Mouse (Mus musculus) kidney, postnatal 0 days (tissue): Measurements from ENCODE around the gene Zfp931. TPM values are rescaled to one million over a fixed set of nuclear protein-coding genes. Genes with fewer than 3 reads are reported as not detected.

ENCODE experiments used
- ATAC-seq: fragments of 200-750 bp; cut with Nextera tagmentation; replicated peaks from 2 replicates; pipeline ENCODE4 v1.8.0; 2017; ENCODE audit warnings: low read depth, moderate number of reproducible peaks, moderate TSS enrichment, moderate library complexity; ENCODE audit not compliant: low FRiP score
- DNase-seq: peaks from one replicate; pipeline ENCODE4 v3.0.0-alpha.2; 2016; ENCODE audit warnings: low spot score
- H3K27ac ChIP-seq: fragments of 300-500 bp; sonication (generic); 2 replicates; pipeline ENCODE4 v1.5.1; 2014; ENCODE audit warnings: mild to moderate bottlenecking
- H3K27me3 ChIP-seq: fragments of 300-500 bp; sonication (generic); 2 replicates; pipeline ENCODE4 v1.6.1; 2014; ENCODE audit warnings: low read length, mixed read lengths; ENCODE audit not compliant: insufficient read depth
- H3K36me3 ChIP-seq: fragments of 300-500 bp; sonication (generic); 2 replicates; pipeline ENCODE4 v1.6.1; 2014; ENCODE audit warnings: low read length, mixed read lengths; ENCODE audit not compliant: insufficient read depth
- H3K4me1 ChIP-seq: fragments of 300-500 bp; sonication (generic); replicated peaks from 2 replicates; pipeline ENCODE4 v1.6.1; 2014; ENCODE audit warnings: antibody characterized with exemption, low read length, mixed read lengths; ENCODE audit not compliant: insufficient read depth
- H3K4me2 ChIP-seq: fragments of 300-500 bp; sonication (generic); 2 replicates; pipeline ENCODE4 v1.6.1; 2014; ENCODE audit warnings: mild to moderate bottlenecking, low read length, moderate library complexity, mixed read lengths
- H3K4me3 ChIP-seq: fragments of 300-500 bp; sonication (generic); replicated peaks from 2 replicates; pipeline ENCODE4 v1.5.1; 2014; ENCODE audit warnings: low read depth, low read length
- H3K9ac ChIP-seq: fragments of 300-500 bp; sonication (generic); 2 replicates; pipeline ENCODE4 v1.6.1; 2014; ENCODE audit warnings: low read depth, low read length
- H3K9me3 ChIP-seq: fragments of 300-500 bp; sonication (generic); replicated peaks from 2 replicates; pipeline ENCODE4 v1.6.1; 2016; ENCODE audit warnings: low read length, inconsistent platforms, mixed read lengths
- CTCF ChIP-seq: IDR thresholded peaks from 2 replicates; pipeline ENCODE4 v1.5.1; 2016; ENCODE audit warnings: antibody characterized with exemption, low read depth, mild to moderate bottlenecking, moderate library complexity
- WGBS: fragments of 180-500 bp; shearing (Covaris S2); extraction: QIAGEN DNeasy Blood & Tissue Kit; methylation state at CpG from one replicate; pipeline ENCODE4 v1.1.7; 2014; 5-methylcytosine and 5-hydroxymethylcytosine counted together
- polyA plus RNA-seq: library from polyadenylated mRNA; unstranded; fragments of >200 nt; fragmentation: Nextera tagmentation; extraction: Ambion mirVana; gene quantifications from 2 replicates; pipeline ENCODE4 v1.2.1, GENCODE M21; 2015

Gene Zfp931
- polyA plus RNA-seq, 1 experiment from 2014 or later = 16.9 TPM

- Histone ChIP-seq H3K4me2 (no peak overlapping the region), H3K36me3 (no peaks in the 10 kb centered on the region), H3K9me3 (no peaks in the 10 kb centered on the region), H3K27me3 (no peaks in the 10 kb centered on the region), H3K27ac (no peak overlapping the region), H3K4me3 (no peak overlapping the region), H3K9ac (no peak overlapping the region), H3K4me1 (peaks cover 8% of the 10 kb centered on the region; the same call in 1 of the 2 replicates)
- no peak for TF ChIP-seq CTCF
- WGBS = 85% methylated on average over 8 of the region's 8 CpGs
- ATAC-seq (no peak), DNase-seq (no peak)
These were observed 42.5 kb upstream of the Zfp931 start for GRCm38 (mm10) chr2:178120651-178121374.

GRCm38 (mm10) chr2:178120356-178120645, 42.0 kb upstream of the Zfp931 start:
- H3K27me3 ChIP-seq = no peaks in the 10 kb centered on the region
- no peaks in the 10 kb centered on the region for H3K36me3 ChIP-seq
- peaks cover 8% of the 10 kb centered on the region; the same call in 1 of the 2 replicates for H3K4me1 ChIP-seq
- DNase-seq = no peak
- ATAC-seq = no peak
- no peak overlapping the region for H3K27ac ChIP-seq
- H3K4me2 ChIP-seq = no peak overlapping the region
- no peak for TF ChIP-seq CTCF
- no peaks in the 10 kb centered on the region for H3K9me3 ChIP-seq
- no peak overlapping the region for H3K4me3 ChIP-seq
- H3K9ac ChIP-seq = no peak overlapping the region

- peak; percentile 42; the same call in 1 of the 2 replicates for TF ChIP-seq CTCF
- Histone ChIP-seq H3K9ac (no peak overlapping the region), H3K9me3 (no peaks in the 10 kb centered on the region), H3K27me3 (no peaks in the 10 kb centered on the region), H3K4me2 (peak overlapping the region; percentile 89), H3K36me3 (no peaks in the 10 kb centered on the region), H3K4me1 (peaks cover 8% of the 10 kb centered on the region; the same call in 1 of the 2 replicates), H3K4me3 (no peak overlapping the region), H3K27ac (no peak overlapping the region)
- DNase-seq (no peak), ATAC-seq (peak; percentile 37; the same call in 1 of the 2 replicates)
- 24% methylated on average over 19 of the region's 19 CpGs for WGBS
These were observed 41.5 kb upstream of the Zfp931 start for GRCm38 (mm10) chr2:178119561-178120355.

- 2% methylated on average over 44 of the region's 45 CpGs for WGBS
- H3K4me2 ChIP-seq = peak within 1 kb of the TSS; percentile 89
- no peak for TF ChIP-seq CTCF
- no peaks in the 10 kb centered on the region for H3K36me3 ChIP-seq
- H3K9ac ChIP-seq = peak within 1 kb of the TSS; percentile 31; the same call in 1 of the 2 replicates
- peaks cover 8% of the 10 kb centered on the region; the same call in 1 of the 2 replicates for H3K4me1 ChIP-seq
- ATAC-seq = peak; percentile 65
- no peaks in the 10 kb centered on the region for H3K27me3 ChIP-seq
- no peaks in the 10 kb centered on the region for H3K9me3 ChIP-seq
- no peak for DNase-seq
- no peak within 1 kb of the TSS for H3K27ac ChIP-seq
- peak within 1 kb of the TSS; percentile 35 for H3K4me3 ChIP-seq
These were observed 40.7 kb upstream of the Zfp931 start, which contains the start of gene Phactr3 for GRCm38 (mm10) chr2:178118801-178119560. Phactr3 (plus strand) TSS chr2:178118975.

GRCm38 (mm10) chr2:178117946-178118345, 39.7 kb upstream of the Zfp931 start:
- no peak overlapping the region for H3K4me3 ChIP-seq
- no peak overlapping the region for H3K4me2 ChIP-seq
- TF ChIP-seq CTCF = peak; percentile 66
- peak; percentile 74 for DNase-seq
- no peak for ATAC-seq
- H3K4me1 ChIP-seq = peaks cover 8% of the 10 kb centered on the region; the same call in 1 of the 2 replicates
- no peaks in the 10 kb centered on the region for H3K9me3 ChIP-seq
- no peak overlapping the region for H3K9ac ChIP-seq
- H3K27ac ChIP-seq = no peak overlapping the region
- H3K36me3 ChIP-seq = no peaks in the 10 kb centered on the region
- H3K27me3 ChIP-seq = no peaks in the 10 kb centered on the region
- WGBS = 23% methylated on average over 12 of the region's 12 CpGs

GRCm38 (mm10) chr2:178101957-178102356, 23.7 kb upstream of the Zfp931 start:
- Histone ChIP-seq H3K27me3 (no peaks in the 10 kb centered on the region), H3K27ac (no peak overlapping the region), H3K36me3 (no peaks in the 10 kb centered on the region), H3K9me3 (no peaks in the 10 kb centered on the region), H3K9ac (no peak overlapping the region), H3K4me3 (no peak overlapping the region), H3K4me1 (no peaks in the 10 kb centered on the region), H3K4me2 (no peak overlapping the region)
- 11% methylated on average over 7 of the region's 7 CpGs for WGBS
- peak; percentile 82; the same call in 1 of the 2 replicates for ATAC-seq
- peak; percentile 79 for DNase-seq
- peak; percentile 76 for TF ChIP-seq CTCF
